Mouse (Mus musculus) layer of hippocampus, adult 11-12 months (tissue): ENCODE results near the gene Amelx.

Experiments used
- DNase-seq: peaks from one replicate; pipeline ENCODE4 v3.0.0; 2022; ENCODE audit warnings: low spot score

Amelx gene

GRCm38 (mm10) chrX:169187100-169187499 lies at the start of gene Amelx:
Gene Amelx, minus strand, starts transcription at chrX:169187200.
- no peak for DNase-seq

- DNase-seq: no peak
These were observed 35.5 kb upstream of the Amelx start for GRCm38 (mm10) chrX:169222357-169223062.

- DNase-seq: no peak
These were observed 33.1 kb upstream of the Amelx start for GRCm38 (mm10) chrX:169220064-169220463.

GRCm38 (mm10) chrX:169210019-169210418 lies 23.0 kb upstream of the Amelx start:
- no peak for DNase-seq

GRCm38 (mm10) chrX:169178634-169179033 lies 8.4 kb downstream of the Amelx start:
- no peak for DNase-seq

- DNase-seq: no peak
These were observed 13.2 kb downstream of the Amelx start for GRCm38 (mm10) chrX:169173796-169174195.

GRCm38 (mm10) chrX:169170981-169171380 lies 16.0 kb downstream of the Amelx start:
- DNase-seq: no peak

GRCm38 (mm10) chrX:169158385-169158784 lies 28.6 kb downstream of the Amelx start:
- DNase-seq: no peak

- DNase-seq: no peak
These were observed 33.2 kb downstream of the Amelx start for GRCm38 (mm10) chrX:169153805-169154204.

GRCm38 (mm10) chrX:169140467-169140866 lies 46.5 kb downstream of the Amelx start:
- no peak for DNase-seq

GRCm38 (mm10) chrX:169139758-169140157 lies 47.2 kb downstream of the Amelx start:
- no peak for DNase-seq
